Mouse (Mus musculus) lung, postnatal 4 days (tissue): Measurements from ENCODE around the gene Btbd9.

Experiments
- DNase-seq, 2 experiments: peaks; one replicate each; pipeline ENCODE4 v3.0.0; 2021

Gene Btbd9

GRCm38 (mm10) chr17:30386241-30386640 is 190.0 kb downstream of the Btbd9 start:
- no peak for DNase-seq

GRCm38 (mm10) chr17:30383649-30384048 is 192.6 kb downstream of the Btbd9 start:
- no peak for DNase-seq

GRCm38 (mm10) chr17:30378221-30379010 is 197.9 kb downstream of the Btbd9 start:
- no peak for DNase-seq

- no peak for DNase-seq
These were observed 198.5 kb downstream of the Btbd9 start for GRCm38 (mm10) chr17:30377754-30378153.

- DNase-seq, result no peak
These were observed 201.2 kb downstream of the Btbd9 start for GRCm38 (mm10) chr17:30375107-30375506.

GRCm38 (mm10) chr17:30368559-30368958 is 207.7 kb downstream of the Btbd9 start:
- no peak for DNase-seq

- no peak for DNase-seq
These were observed 211.6 kb downstream of the Btbd9 start for GRCm38 (mm10) chr17:30364701-30365100.

GRCm38 (mm10) chr17:30363365-30363764 is 212.9 kb downstream of the Btbd9 start:
- no peak for DNase-seq

- DNase-seq, result no peak
These were observed 215.6 kb downstream of the Btbd9 start for GRCm38 (mm10) chr17:30360654-30361053.

- no peak for DNase-seq
These were observed 216.9 kb downstream of the Btbd9 start for GRCm38 (mm10) chr17:30359392-30359791.

GRCm38 (mm10) chr17:30355431-30355830 is 220.9 kb downstream of the Btbd9 start:
- no peak for DNase-seq

- DNase-seq, result no peak
These were observed 221.9 kb downstream of the Btbd9 start for GRCm38 (mm10) chr17:30354381-30354780.

GRCm38 (mm10) chr17:30348031-30348430 is 228.3 kb downstream of the Btbd9 start:
- no peak for DNase-seq

- no peak for DNase-seq
These were observed 229.1 kb downstream of the Btbd9 start for GRCm38 (mm10) chr17:30347101-30347613.

- no peak for DNase-seq
These were observed 231.3 kb downstream of the Btbd9 start for GRCm38 (mm10) chr17:30345008-30345407.

- DNase-seq, result peak in 1 of 2 experiments; percentile 28
These were observed 232.4 kb downstream of the Btbd9 start for GRCm38 (mm10) chr17:30343701-30344473.

GRCm38 (mm10) chr17:30341556-30341955 is 234.7 kb downstream of the Btbd9 start:
- DNase-seq, result no peak

- no peak for DNase-seq
These were observed 235.7 kb downstream of the Btbd9 start for GRCm38 (mm10) chr17:30340495-30341126.

GRCm38 (mm10) chr17:30339317-30339716 is 237.0 kb downstream of the Btbd9 start:
- DNase-seq, result no peak

GRCm38 (mm10) chr17:30336816-30337215 is 239.5 kb downstream of the Btbd9 start:
- no peak for DNase-seq

- DNase-seq, result no peak
These were observed 240.0 kb downstream of the Btbd9 start for GRCm38 (mm10) chr17:30336280-30336679.

- DNase-seq, result no peak
These were observed 240.5 kb downstream of the Btbd9 start for GRCm38 (mm10) chr17:30335746-30336145.

- DNase-seq, result no peak
These were observed 242.0 kb downstream of the Btbd9 start for GRCm38 (mm10) chr17:30334257-30334656.
